Mouse (Mus musculus) hindbrain, embryonic 13.5 days (tissue): ENCODE data around the gene Inhbc. TPM values are rescaled to one million over a fixed set of nuclear protein-coding genes. Genes with fewer than 3 reads are reported as not detected.

Experiments used
- ATAC-seq: fragments of 200-750 bp; cut with Nextera tagmentation; 2 replicates; pipeline ENCODE4 v1.8.0; 2017; ENCODE audit warnings: moderate TSS enrichment; ENCODE audit not compliant: low FRiP score
- H3K27ac ChIP-seq: fragments of 300-500 bp; sonication (generic); 2 replicates; pipeline ENCODE4 v1.5.1; 2015; ENCODE audit warnings: inconsistent platforms, mild to moderate bottlenecking, moderate library complexity
- H3K27me3 ChIP-seq: fragments of 300-500 bp; sonication (generic); 2 replicates; pipeline ENCODE4 v1.6.1; 2015; ENCODE audit warnings: mild to moderate bottlenecking, inconsistent platforms
- H3K36me3 ChIP-seq: fragments of 300-500 bp; sonication (generic); 2 replicates; pipeline ENCODE4 v1.6.1; 2015; ENCODE audit warnings: mild to moderate bottlenecking, inconsistent platforms
- H3K4me1 ChIP-seq: fragments of 300-500 bp; sonication (generic); replicated peaks from 2 replicates; pipeline ENCODE4 v1.6.1; 2015; ENCODE audit warnings: inconsistent platforms
- H3K4me2 ChIP-seq: fragments of 300-500 bp; sonication (generic); 2 replicates; pipeline ENCODE4 v1.6.1; 2015; ENCODE audit warnings: inconsistent platforms, mild to moderate bottlenecking, moderate library complexity
- H3K4me3 ChIP-seq: fragments of 300-500 bp; sonication (generic); 2 replicates; pipeline ENCODE4 v1.5.1; 2015; ENCODE audit warnings: mild to moderate bottlenecking, inconsistent platforms
- H3K9ac ChIP-seq: fragments of 300-500 bp; sonication (generic); 2 replicates; pipeline ENCODE4 v1.6.1; 2015; ENCODE audit warnings: mild to moderate bottlenecking, inconsistent platforms
- H3K9me3 ChIP-seq: fragments of 300-500 bp; sonication (generic); 2 replicates; pipeline ENCODE4 v1.6.1; 2016; ENCODE audit warnings: inconsistent platforms
- WGBS: fragments of 180-500 bp; shearing (Covaris S2); methylation state at CpG from one replicate; pipeline ENCODE4 v1.1.7; 2015; 5-methylcytosine and 5-hydroxymethylcytosine counted together
- polyA plus RNA-seq: library from polyadenylated mRNA; unstranded; fragments of >200 nt; fragmentation: Nextera tagmentation; extraction: Ambion mirVana; gene quantifications from 2 replicates; pipeline ENCODE4 v1.2.1, GENCODE M21; 2015

Inhbc gene
- polyA plus RNA-seq = 0.09 TPM in 1 of 2 replicates, not detected in the other

- H3K27me3 ChIP-seq = no peaks in the 10 kb centered on the region
- H3K9me3 ChIP-seq = no peaks in the 10 kb centered on the region
- H3K4me2 ChIP-seq = no peak within 1 kb of the TSS
- no peaks in the 10 kb centered on the region for H3K36me3 ChIP-seq
- H3K27ac ChIP-seq = no peak within 1 kb of the TSS
- 79% methylated on average over 22 of the region's 22 CpGs for WGBS
- H3K4me3 ChIP-seq = no peak within 1 kb of the TSS
- ATAC-seq = no peak
- no peaks in the 10 kb centered on the region for H3K4me1 ChIP-seq
- no peak within 1 kb of the TSS for H3K9ac ChIP-seq
Observed at GRCm38 (mm10) chr10:127369834-127370820, at the start of gene Inhbc. Inhbc (minus strand) TSS chr10:127370431.

DNA sequence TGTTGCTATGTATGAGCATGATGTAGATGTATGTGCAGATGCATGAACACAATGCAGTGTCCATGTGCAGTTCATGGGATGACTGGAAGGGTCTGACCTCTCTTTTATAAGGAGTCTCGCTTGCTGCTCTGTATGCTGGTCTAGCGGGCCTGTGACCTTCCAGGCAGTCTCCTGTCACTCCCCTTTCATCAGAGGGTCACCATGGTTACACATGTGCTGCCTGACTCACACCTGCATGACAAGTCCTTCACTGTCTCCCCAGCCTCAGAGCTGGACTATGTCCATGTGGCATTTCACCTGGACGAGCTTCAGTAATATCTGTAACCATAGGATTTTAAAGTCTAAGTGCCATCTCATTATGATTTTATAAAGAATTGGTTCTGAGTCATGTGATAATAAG, 43.9 kb upstream of the Inhbc start:
- WGBS = 72% methylated on average over 3 of the region's 3 CpGs
- peaks cover 14% of the 10 kb centered on the region for H3K4me1 ChIP-seq
- no peak for ATAC-seq
- H3K27ac ChIP-seq = no peak overlapping the region
- H3K27me3 ChIP-seq = no peaks in the 10 kb centered on the region
- no peak overlapping the region for H3K4me2 ChIP-seq
- no peaks in the 10 kb centered on the region; the same call in 1 of the 2 replicates for H3K36me3 ChIP-seq
- no peaks in the 10 kb centered on the region for H3K9me3 ChIP-seq
- no peak overlapping the region for H3K4me3 ChIP-seq
- H3K9ac ChIP-seq = no peak overlapping the region

- no peaks in the 10 kb centered on the region for H3K9me3 ChIP-seq
- H3K4me2 ChIP-seq = no peak overlapping the region
- H3K27me3 ChIP-seq = no peaks in the 10 kb centered on the region
- H3K4me1 ChIP-seq = peaks cover 14% of the 10 kb centered on the region
- no peak overlapping the region for H3K4me3 ChIP-seq
- no peak overlapping the region for H3K9ac ChIP-seq
- no peak overlapping the region for H3K27ac ChIP-seq
- H3K36me3 ChIP-seq = no peaks in the 10 kb centered on the region; the same call in 1 of the 2 replicates
- 88% methylated on average over 1 of the region's 1 CpGs for WGBS
- no peak for ATAC-seq
Observed at GRCm38 (mm10) chr10:127413585-127413984, 43.4 kb upstream of the Inhbc start.

DNA sequence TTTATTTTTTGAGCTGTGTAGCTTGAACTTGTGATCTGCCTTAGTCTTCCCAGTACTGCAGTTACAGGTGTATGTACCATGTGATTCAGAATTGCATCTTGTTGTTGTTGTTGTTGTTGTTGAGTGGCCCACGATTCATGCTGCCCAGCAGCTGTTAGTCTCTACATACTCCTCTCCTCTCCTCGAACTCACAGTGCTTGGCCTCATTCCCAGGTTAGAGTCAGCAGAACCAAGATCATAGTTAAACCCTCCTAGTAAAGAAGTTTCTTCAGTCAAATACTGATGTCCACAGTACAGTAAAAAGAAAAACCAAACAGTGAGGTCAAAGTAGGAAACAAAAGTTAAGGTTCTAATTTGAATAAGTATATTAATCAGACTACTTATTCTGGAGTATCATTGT, 42.5 kb upstream of the Inhbc start:
- Histone ChIP-seq H3K4me3 (no peak overlapping the region), H3K9ac (no peak overlapping the region), H3K9me3 (no peaks in the 10 kb centered on the region), H3K4me2 (no peak overlapping the region), H3K27ac (no peak overlapping the region), H3K36me3 (no peaks in the 10 kb centered on the region; the same call in 1 of the 2 replicates), H3K27me3 (no peaks in the 10 kb centered on the region), H3K4me1 (peaks cover 14% of the 10 kb centered on the region)
- WGBS = 78% methylated on average over 2 of the region's 2 CpGs
- ATAC-seq = no peak

DNA sequence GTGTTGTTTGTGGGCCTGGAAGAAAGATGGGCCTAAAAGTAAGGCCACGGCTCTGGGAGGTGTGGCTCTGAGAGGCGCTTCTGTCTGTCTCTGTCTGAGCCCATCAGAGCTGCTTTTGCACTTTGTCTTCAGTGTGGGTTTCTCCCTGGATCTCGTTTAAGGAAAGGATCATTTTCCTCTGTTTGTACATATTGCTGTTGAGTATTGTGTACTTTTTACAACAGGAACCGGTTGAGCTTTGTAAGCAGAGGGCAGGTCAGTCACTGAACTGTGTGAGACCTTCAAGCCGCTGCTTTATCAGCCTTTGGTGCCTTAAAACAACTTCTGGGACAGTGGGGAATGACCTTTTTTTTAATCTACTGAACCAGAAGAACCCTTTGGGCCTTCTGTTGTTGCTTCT, 41.9 kb upstream of the Inhbc start:
- no peaks in the 10 kb centered on the region; the same call in 1 of the 2 replicates for H3K36me3 ChIP-seq
- H3K9ac ChIP-seq = no peak overlapping the region
- no peak for ATAC-seq
- H3K4me1 ChIP-seq = peaks cover 14% of the 10 kb centered on the region
- peak overlapping the region; percentile 20; the same call in 1 of the 2 replicates for H3K27ac ChIP-seq
- WGBS = 28% methylated on average over 5 of the region's 5 CpGs
- no peak overlapping the region for H3K4me2 ChIP-seq
- H3K27me3 ChIP-seq = no peaks in the 10 kb centered on the region
- no peak overlapping the region for H3K4me3 ChIP-seq
- H3K9me3 ChIP-seq = no peaks in the 10 kb centered on the region

DNA sequence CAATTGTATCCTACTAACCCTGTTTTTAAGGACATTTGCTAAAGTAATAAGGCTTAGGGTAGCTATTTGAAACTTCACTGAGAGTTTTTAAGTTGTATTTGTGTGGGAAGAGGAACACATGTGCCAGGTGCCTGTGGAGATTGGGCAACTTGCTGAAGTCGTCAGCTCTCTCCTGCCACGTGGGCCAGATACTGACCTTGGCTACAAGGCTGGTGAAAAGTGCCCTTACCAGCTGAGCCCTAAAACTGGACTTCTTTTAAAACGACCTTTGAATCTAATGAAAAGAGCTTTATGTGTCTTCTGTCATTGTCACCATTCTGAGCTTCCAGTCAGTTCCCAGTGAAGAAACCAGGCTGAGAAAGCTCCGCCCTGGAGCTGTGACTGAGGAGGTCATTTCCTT, 37.2 kb upstream of the Inhbc start:
- no peak for ATAC-seq
- H3K4me3 ChIP-seq = no peak overlapping the region
- no peaks in the 10 kb centered on the region for H3K27me3 ChIP-seq
- H3K9ac ChIP-seq = no peak overlapping the region
- WGBS = 61% methylated on average over 4 of the region's 4 CpGs
- H3K4me2 ChIP-seq = no peak overlapping the region
- H3K9me3 ChIP-seq = no peaks in the 10 kb centered on the region
- peaks cover 9% of the 10 kb centered on the region; the same call in 1 of the 2 replicates for H3K36me3 ChIP-seq
- H3K4me1 ChIP-seq = peaks cover 13% of the 10 kb centered on the region
- no peak overlapping the region for H3K27ac ChIP-seq

- H3K27ac ChIP-seq = no peak overlapping the region
- no peaks in the 10 kb centered on the region for H3K4me1 ChIP-seq
- H3K36me3 ChIP-seq = peaks cover 35% of the 10 kb centered on the region
- no peaks in the 10 kb centered on the region for H3K27me3 ChIP-seq
- no peak overlapping the region for H3K9ac ChIP-seq
- WGBS = 97% methylated on average over 3 of the region's 3 CpGs
- H3K9me3 ChIP-seq = no peaks in the 10 kb centered on the region
- H3K4me3 ChIP-seq = no peak overlapping the region
- ATAC-seq = no peak
- H3K4me2 ChIP-seq = no peak overlapping the region
Observed at GRCm38 (mm10) chr10:127404701-127405100, 34.5 kb upstream of the Inhbc start.

DNA sequence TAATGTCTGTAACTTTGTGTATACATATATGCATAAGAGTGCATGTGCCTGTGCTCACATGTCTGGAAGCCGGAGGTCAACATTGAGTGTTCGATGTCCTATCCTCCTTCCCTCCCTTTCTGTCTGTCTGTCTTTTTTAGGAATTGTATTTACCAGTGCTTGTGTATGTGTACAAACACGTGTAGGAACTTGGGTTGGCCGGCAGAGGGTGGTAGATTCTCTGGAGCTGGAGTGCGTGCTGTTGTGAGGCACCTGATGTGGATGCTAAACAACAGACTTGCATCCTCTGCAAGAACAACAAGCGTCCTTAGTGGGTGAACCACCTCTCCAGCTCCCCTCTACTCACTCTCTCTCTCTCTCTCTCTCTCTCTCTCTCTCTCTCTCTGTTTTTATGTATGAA, 21.5 kb upstream of the Inhbc start:
- Histone ChIP-seq H3K27me3 (no peaks in the 10 kb centered on the region), H3K4me3 (no peak overlapping the region), H3K27ac (no peak overlapping the region), H3K36me3 (peaks cover 24% of the 10 kb centered on the region), H3K9ac (no peak overlapping the region), H3K4me1 (no peaks in the 10 kb centered on the region), H3K9me3 (no peaks in the 10 kb centered on the region), H3K4me2 (no peak overlapping the region)
- ATAC-seq = no peak
- WGBS = 87% methylated on average over 6 of the region's 6 CpGs

DNA sequence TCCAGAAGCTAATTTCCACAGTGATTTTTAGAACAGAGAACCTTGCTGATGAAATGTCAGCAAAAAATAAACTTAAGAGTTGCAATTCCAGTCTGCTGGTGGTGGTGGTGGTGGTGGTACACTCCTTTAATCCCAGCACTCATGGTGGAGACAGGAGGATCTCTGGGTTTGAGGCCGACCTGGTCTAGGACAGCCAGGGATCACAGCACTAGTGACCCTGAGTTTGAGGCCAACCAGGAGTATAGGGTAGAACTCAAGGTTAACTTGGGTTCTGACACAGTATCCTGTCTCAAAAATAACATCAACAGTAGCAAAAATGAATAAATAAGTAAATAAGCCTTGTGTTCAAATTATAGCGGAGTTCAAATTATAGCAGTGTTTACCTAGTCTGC, 11.5 kb upstream of the Inhbc start:
- Histone ChIP-seq H3K36me3 (no peaks in the 10 kb centered on the region), H3K4me2 (peak overlapping the region; percentile 71), H3K4me1 (peaks cover 21% of the 10 kb centered on the region), H3K27me3 (no peaks in the 10 kb centered on the region), H3K9ac (peak overlapping the region; percentile 82), H3K4me3 (peak overlapping the region; percentile 75), H3K27ac (no peak overlapping the region), H3K9me3 (no peaks in the 10 kb centered on the region)
- WGBS = 58% methylated on average over 2 of the region's 2 CpGs
- ATAC-seq = no peak

GRCm38 (mm10) chr10:127380767-127381742, 10.8 kb upstream of the Inhbc start:
- WGBS = 1% methylated on average over 71 of the region's 79 CpGs
- H3K27ac ChIP-seq = peak overlapping the region; percentile 95
- peak overlapping the region; percentile 82 for H3K9ac ChIP-seq
- peak; percentile 67 for ATAC-seq
- H3K27me3 ChIP-seq = no peaks in the 10 kb centered on the region
- H3K4me2 ChIP-seq = peak overlapping the region; percentile 71
- H3K4me1 ChIP-seq = peaks cover 21% of the 10 kb centered on the region
- peak overlapping the region; percentile 75 for H3K4me3 ChIP-seq
- no peaks in the 10 kb centered on the region for H3K36me3 ChIP-seq
- H3K9me3 ChIP-seq = no peaks in the 10 kb centered on the region

DNA sequence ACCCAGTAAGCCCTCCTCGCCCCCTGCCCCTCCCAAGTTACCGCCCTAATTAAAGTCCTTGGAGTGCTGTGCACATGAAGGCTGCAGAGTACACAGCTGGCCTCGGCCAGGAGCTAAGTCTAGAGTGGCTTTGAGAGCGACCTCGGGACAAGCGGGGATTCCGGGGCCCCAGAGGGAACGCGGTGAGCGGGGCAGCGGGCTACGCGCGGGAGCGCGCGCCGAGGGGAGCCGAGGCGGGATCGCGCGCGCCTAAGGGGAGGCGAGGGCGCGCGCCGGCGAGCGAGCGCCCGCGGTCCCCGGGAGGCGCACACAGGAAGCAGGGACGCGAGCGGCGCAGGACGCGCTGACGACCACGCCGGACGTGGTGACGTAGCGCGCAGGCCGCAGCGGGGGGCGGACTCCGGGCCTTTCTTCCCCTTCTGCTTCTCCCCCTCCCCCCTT, 10.0 kb upstream of the Inhbc start, which contains the start of gene R3hdm2:
Gene R3hdm2 (plus strand): TSS at position 77 of the 441 bp plus-strand sequence.
- peak within 1 kb of the TSS; percentile 75 for H3K4me3 ChIP-seq
- WGBS = under 1% methylated on average over 45 of the region's 53 CpGs
- no peaks in the 10 kb centered on the region for H3K27me3 ChIP-seq
- peaks cover 21% of the 10 kb centered on the region for H3K4me1 ChIP-seq
- ATAC-seq = peak; percentile 96
- peak within 1 kb of the TSS; percentile 71 for H3K4me2 ChIP-seq
- H3K27ac ChIP-seq = peak within 1 kb of the TSS; percentile 95
- H3K36me3 ChIP-seq = no peaks in the 10 kb centered on the region
- H3K9me3 ChIP-seq = no peaks in the 10 kb centered on the region
- peak within 1 kb of the TSS; percentile 82 for H3K9ac ChIP-seq

- 92% methylated on average over 8 of the region's 8 CpGs for WGBS
- peak overlapping the region; percentile 75 for H3K4me3 ChIP-seq
Observed at GRCm38 (mm10) chr10:127379654-127380053, 9.4 kb upstream of the Inhbc start.

More at GRCm38 (mm10) chr10:127379654-127380053, 9.4 kb upstream of the Inhbc start:
- no peaks in the 10 kb centered on the region for H3K27me3 ChIP-seq
- H3K4me1 ChIP-seq = peaks cover 17% of the 10 kb centered on the region
- H3K9ac ChIP-seq = peak overlapping the region; percentile 82; the same call in 1 of the 2 replicates
- peak overlapping the region; percentile 95 for H3K27ac ChIP-seq
- peak overlapping the region; percentile 62 for H3K4me2 ChIP-seq
- no peak for ATAC-seq
- no peaks in the 10 kb centered on the region for H3K9me3 ChIP-seq
- no peaks in the 10 kb centered on the region for H3K36me3 ChIP-seq
